Mouse (Mus musculus) neural tube, embryonic 15.5 days (tissue): ENCODE data around the gene Iglon5. TPM values are rescaled to one million over a fixed set of nuclear protein-coding genes. Genes with fewer than 3 reads are reported as not detected.

Source experiments
- ATAC-seq: fragments of 200-750 bp; cut with Nextera tagmentation; 2 replicates; pipeline ENCODE4 v1.8.0; 2017; ENCODE audit warnings: mild to moderate bottlenecking, moderate TSS enrichment, moderate library complexity; ENCODE audit not compliant: low FRiP score
- H3K27ac ChIP-seq: fragments of 300-500 bp; sonication (generic); replicated peaks from 2 replicates; pipeline ENCODE4 v1.5.1; 2015; ENCODE audit warnings: mild to moderate bottlenecking, inconsistent platforms
- H3K27me3 ChIP-seq: fragments of 300-500 bp; sonication (generic); replicated peaks from 2 replicates; pipeline ENCODE4 v1.6.1; 2015; ENCODE audit warnings: inconsistent platforms
- H3K36me3 ChIP-seq: fragments of 300-500 bp; sonication (generic); 2 replicates; pipeline ENCODE4 v1.6.1; 2015; ENCODE audit warnings: inconsistent platforms
- H3K4me1 ChIP-seq: fragments of 300-500 bp; sonication (generic); 2 replicates; pipeline ENCODE4 v1.6.1; 2015; ENCODE audit warnings: inconsistent platforms
- H3K4me2 ChIP-seq: fragments of 300-500 bp; sonication (generic); 2 replicates; pipeline ENCODE4 v1.6.1; 2015; ENCODE audit warnings: inconsistent platforms, mild to moderate bottlenecking, moderate library complexity
- H3K4me3 ChIP-seq: fragments of 300-500 bp; sonication (generic); replicated peaks from 2 replicates; pipeline ENCODE4 v1.5.1; 2015; ENCODE audit warnings: mild to moderate bottlenecking, inconsistent platforms
- H3K9ac ChIP-seq: fragments of 300-500 bp; sonication (generic); replicated peaks from 2 replicates; pipeline ENCODE4 v1.6.1; 2015; ENCODE audit warnings: mild to moderate bottlenecking, inconsistent platforms
- H3K9me3 ChIP-seq: fragments of 300-500 bp; sonication (generic); replicated peaks from 2 replicates; pipeline ENCODE4 v1.6.1; 2016; ENCODE audit warnings: inconsistent platforms
- WGBS: fragments of 180-500 bp; shearing (Covaris S2); methylation state at CpG from one replicate; pipeline ENCODE4 v1.1.7; 2015; ENCODE audit warnings: mixed read lengths; 5-methylcytosine and 5-hydroxymethylcytosine counted together
- polyA plus RNA-seq: library from polyadenylated mRNA; unstranded; fragments of >200 nt; fragmentation: Nextera tagmentation; extraction: Ambion mirVana; gene quantifications from 2 replicates; pipeline ENCODE4 v1.2.1, GENCODE M21; 2015

Gene Iglon5
- polyA plus RNA-seq, 1 experiment from 2014 or later = 14.0 TPM

DNA sequence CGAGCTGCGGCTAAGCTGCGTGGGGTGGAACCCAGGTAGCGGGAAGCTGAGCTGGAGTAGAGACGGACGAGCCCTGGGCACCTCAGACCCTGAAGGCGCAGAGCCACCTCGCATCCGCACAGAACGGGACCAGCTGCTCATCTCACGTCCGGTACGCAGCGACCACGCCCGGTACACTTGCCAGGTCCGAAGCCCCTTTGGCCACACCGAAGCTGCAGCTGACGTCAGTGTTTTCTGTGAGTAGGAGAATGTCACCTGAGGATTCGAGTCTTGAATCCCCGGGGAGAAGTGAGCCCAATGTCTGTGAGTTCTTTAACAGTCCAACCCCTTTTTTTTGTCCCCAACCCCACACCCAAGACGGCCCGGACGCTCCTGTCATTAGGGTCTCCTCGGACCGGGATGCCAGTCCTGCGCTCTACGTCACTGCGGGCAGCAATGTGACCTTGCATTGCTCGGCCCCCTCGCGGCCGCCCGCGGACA, 25.0 kb downstream of the Iglon5 start:
- 7% methylated on average over 35 of the region's 35 CpGs for WGBS

DNA sequence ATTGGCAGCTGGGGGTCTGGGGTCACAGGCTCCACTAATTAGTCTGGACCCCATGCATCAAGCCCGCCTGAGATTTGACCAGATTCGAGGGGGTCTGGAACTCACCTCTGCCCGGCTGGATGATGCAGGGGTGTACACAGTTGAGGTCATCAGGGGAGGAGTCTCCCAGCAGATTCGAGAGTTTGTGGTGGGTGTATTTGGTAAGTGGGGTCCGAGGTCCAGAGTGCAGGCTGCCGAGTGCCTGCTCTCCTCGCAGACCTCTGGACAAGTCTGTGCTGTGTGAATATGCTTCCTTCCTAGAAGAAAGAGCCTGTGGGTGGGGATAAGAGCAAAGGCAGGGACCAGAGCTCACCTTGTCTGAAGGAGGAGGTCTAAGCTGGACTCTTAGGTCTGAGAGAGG, 25.9 kb downstream of the Iglon5 start:
- peak overlapping the region; percentile 95 for H3K4me2 ChIP-seq
- H3K27ac ChIP-seq = no peak overlapping the region
- H3K4me1 ChIP-seq = peaks cover 23% of the 10 kb centered on the region
- peaks cover 15% of the 10 kb centered on the region for H3K27me3 ChIP-seq
- no peak for ATAC-seq
- WGBS = 83% methylated on average over 7 of the region's 7 CpGs
- no peak overlapping the region for H3K9ac ChIP-seq
- H3K4me3 ChIP-seq = no peak overlapping the region
- no peaks in the 10 kb centered on the region for H3K36me3 ChIP-seq
- H3K9me3 ChIP-seq = no peaks in the 10 kb centered on the region

More for the DNA sequence above, 25.0 kb downstream of the Iglon5 start:
- Histone ChIP-seq H3K36me3 (no peaks in the 10 kb centered on the region), H3K9me3 (no peaks in the 10 kb centered on the region), H3K9ac (peak overlapping the region; percentile 63), H3K4me2 (peak overlapping the region; percentile 95), H3K27ac (peak overlapping the region; percentile 71), H3K27me3 (peaks cover 15% of the 10 kb centered on the region), H3K4me3 (peak overlapping the region; percentile 52), H3K4me1 (peaks cover 23% of the 10 kb centered on the region)
- ATAC-seq = peak; percentile 67

DNA sequence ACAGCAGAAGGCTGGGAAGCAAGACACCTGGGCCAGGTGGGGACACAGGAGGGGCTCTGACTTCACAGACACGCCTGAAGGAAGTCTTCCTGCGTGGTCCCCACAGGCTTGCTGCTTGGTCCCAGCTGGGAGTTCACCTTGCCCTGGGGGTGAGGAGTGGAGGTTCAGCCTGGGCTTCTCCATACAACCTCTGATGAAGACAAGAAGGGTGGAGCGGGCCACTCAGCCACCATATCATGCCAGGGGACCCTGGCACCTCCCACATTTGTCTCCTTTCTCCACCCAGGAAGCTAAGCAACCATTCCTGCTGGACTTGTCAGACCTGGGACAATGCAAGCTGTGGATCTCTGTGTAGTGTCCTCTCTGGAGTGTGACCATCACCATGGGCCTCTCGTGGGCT, 27.0 kb downstream of the Iglon5 start, which contains the start of gene Vsig10l:
TSS of gene Vsig10l (plus strand) at position 301 of the 400 bp plus-strand sequence.
- Histone ChIP-seq H3K9me3 (no peaks in the 10 kb centered on the region), H3K36me3 (no peaks in the 10 kb centered on the region), H3K4me2 (no peak within 1 kb of the TSS), H3K4me1 (peaks cover 23% of the 10 kb centered on the region), H3K9ac (no peak within 1 kb of the TSS), H3K4me3 (no peak within 1 kb of the TSS), H3K27ac (no peak within 1 kb of the TSS), H3K27me3 (peaks cover 12% of the 10 kb centered on the region)
- WGBS = 77% methylated on average over 4 of the region's 4 CpGs
- no peak for ATAC-seq

DNA sequence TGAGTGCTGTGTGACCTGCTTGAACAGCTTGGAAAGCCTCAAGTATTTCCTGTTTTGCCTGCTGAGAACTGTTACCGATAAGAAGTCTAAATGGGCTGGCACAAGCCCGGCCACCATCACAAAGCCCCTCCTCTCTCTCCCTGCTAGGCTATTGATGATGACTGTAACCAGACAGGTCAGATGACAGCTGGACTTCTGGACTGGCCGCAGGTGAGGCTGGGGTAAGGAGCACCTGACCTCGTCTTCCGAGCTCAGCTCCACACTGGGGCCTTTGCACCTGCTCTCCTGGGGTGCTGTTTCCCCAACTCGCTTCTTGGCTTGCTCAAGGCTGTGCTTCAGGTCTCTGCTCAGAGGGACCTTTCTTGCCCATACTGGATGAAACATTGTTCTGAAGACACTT, 35.5 kb downstream of the Iglon5 start:
- H3K9me3 ChIP-seq = no peaks in the 10 kb centered on the region
- H3K4me2 ChIP-seq = no peak overlapping the region
- no peak for ATAC-seq
- no peaks in the 10 kb centered on the region for H3K27me3 ChIP-seq
- WGBS = 92% methylated on average over 6 of the region's 6 CpGs
- H3K36me3 ChIP-seq = peaks cover 64% of the 10 kb centered on the region
- H3K4me1 ChIP-seq = no peaks in the 10 kb centered on the region
- H3K27ac ChIP-seq = no peak overlapping the region
- no peak overlapping the region for H3K9ac ChIP-seq
- no peak overlapping the region for H3K4me3 ChIP-seq

DNA sequence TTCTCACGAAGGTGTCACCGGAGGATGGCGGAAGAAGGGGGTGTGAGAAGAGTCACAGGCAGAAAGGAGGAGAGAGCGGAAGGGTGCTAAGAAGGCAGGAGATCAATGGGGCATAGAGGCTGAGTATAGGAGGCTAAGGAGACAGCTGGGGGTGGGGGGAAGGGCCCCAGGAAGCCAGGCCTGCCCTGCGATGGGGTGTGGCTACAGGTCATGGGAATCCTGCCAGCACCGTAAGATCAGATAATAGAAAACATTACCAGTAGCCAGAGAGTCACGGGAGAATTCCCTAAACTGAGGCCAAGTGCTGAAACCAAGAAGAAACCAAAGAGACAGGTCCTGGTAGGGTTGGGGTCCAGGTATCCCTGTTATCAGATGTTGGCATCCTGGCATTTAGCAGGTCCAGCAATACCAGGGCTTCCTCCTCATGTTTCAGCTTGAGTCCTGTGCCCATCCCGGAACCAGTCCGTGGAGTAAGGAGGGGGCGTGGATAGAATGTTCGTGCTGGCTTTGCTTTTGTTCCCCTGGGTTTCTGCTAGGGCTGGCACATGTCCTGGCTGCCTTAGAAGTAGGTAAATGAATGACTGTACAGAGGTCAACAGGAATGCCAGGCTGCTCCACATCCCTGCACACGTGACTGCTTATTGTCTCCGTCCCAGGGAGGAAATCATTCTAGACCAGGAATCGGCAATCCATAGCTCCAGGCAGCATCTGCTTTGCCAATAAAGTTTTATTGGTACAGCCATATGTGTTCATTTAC, 36.1 kb downstream of the Iglon5 start:
- Histone ChIP-seq H3K36me3 (peaks cover 64% of the 10 kb centered on the region), H3K4me2 (no peak overlapping the region), H3K27ac (no peak overlapping the region), H3K27me3 (no peaks in the 10 kb centered on the region), H3K4me1 (no peaks in the 10 kb centered on the region), H3K4me3 (no peak overlapping the region), H3K9me3 (no peaks in the 10 kb centered on the region), H3K9ac (no peak overlapping the region)
- ATAC-seq = no peak
- 89% methylated on average over 14 of the region's 14 CpGs for WGBS

DNA sequence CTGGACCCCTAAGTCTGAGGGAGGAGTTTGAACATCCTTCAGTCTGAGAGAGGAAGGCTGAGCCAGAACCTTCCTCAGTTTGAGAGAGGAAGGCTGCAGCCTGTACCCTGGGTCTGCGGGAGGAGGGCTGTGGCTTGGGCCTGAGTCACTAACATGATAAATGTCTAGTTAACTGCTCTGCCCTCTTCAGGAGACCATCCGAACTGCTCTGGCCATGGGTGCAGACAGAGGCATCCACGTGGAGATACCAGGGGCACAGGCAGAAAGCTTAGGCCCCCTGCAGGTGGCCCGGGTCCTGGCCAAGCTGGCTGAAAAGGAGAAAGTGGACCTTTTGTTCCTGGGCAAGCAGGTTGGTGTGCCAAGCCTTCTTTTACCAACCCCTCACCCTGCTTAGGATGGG, 37.3 kb downstream of the Iglon5 start:
- 47% methylated on average over 4 of the region's 4 CpGs for WGBS
- no peaks in the 10 kb centered on the region for H3K9me3 ChIP-seq
- no peak overlapping the region for H3K9ac ChIP-seq
- no peaks in the 10 kb centered on the region for H3K4me1 ChIP-seq
- no peak for ATAC-seq
- peaks cover 62% of the 10 kb centered on the region for H3K36me3 ChIP-seq
- H3K4me2 ChIP-seq = no peak overlapping the region
- H3K4me3 ChIP-seq = no peak overlapping the region
- no peak overlapping the region for H3K27ac ChIP-seq
- H3K27me3 ChIP-seq = no peaks in the 10 kb centered on the region

DNA sequence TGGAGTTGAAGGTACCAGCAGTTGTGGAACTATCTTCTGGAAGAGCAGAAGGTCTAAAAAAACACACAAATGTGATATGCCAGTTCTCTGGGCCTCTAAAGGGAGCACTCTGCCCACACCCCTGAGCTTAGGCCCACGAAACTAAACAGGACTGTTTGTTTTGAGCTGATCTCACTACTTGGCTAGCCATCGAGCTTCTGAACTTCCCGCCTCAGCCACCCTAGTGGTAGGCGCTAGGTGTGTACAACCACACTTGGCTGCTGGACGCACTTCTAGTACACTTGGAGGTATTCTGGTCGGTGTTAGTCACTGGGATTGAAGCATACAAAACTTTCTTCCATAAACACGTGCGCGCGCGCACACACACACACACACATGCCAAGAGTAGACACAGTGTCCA, 38.1 kb downstream of the Iglon5 start:
- no peak overlapping the region for H3K9ac ChIP-seq
- no peak for ATAC-seq

DNA sequence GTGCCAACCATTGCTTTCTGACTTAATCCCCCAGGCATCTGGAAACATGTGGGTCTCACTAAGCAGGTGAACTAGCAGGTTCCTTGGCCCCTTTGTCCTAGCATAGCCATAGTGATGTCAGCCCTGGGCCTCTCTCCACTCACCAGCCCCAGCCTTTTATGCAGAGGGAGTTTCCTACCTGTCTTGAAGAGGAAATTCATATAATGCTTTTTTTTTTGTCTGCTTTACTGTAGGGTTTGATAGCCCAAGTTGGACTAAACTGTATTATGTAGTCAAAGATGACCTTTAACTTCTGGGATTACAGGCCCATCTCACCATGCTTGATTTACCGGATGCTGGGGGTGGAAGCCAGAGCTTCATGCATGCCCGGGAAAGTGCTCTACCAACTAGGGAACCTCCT, 40.1 kb downstream of the Iglon5 start:
- Histone ChIP-seq H3K27me3 (no peaks in the 10 kb centered on the region), H3K9ac (no peak overlapping the region), H3K9me3 (no peaks in the 10 kb centered on the region), H3K4me3 (no peak overlapping the region), H3K4me1 (peaks cover 9% of the 10 kb centered on the region), H3K36me3 (peaks cover 34% of the 10 kb centered on the region), H3K4me2 (no peak overlapping the region), H3K27ac (no peak overlapping the region)
- 96% methylated on average over 2 of the region's 2 CpGs for WGBS
- ATAC-seq = no peak

More for the DNA sequence above, 38.1 kb downstream of the Iglon5 start:
- 97% methylated on average over 11 of the region's 11 CpGs for WGBS
- no peak overlapping the region for H3K4me3 ChIP-seq
- no peaks in the 10 kb centered on the region for H3K27me3 ChIP-seq
- H3K4me2 ChIP-seq = no peak overlapping the region
- no peak overlapping the region for H3K27ac ChIP-seq
- no peaks in the 10 kb centered on the region for H3K4me1 ChIP-seq
- H3K36me3 ChIP-seq = peaks cover 53% of the 10 kb centered on the region
- H3K9me3 ChIP-seq = no peaks in the 10 kb centered on the region

DNA sequence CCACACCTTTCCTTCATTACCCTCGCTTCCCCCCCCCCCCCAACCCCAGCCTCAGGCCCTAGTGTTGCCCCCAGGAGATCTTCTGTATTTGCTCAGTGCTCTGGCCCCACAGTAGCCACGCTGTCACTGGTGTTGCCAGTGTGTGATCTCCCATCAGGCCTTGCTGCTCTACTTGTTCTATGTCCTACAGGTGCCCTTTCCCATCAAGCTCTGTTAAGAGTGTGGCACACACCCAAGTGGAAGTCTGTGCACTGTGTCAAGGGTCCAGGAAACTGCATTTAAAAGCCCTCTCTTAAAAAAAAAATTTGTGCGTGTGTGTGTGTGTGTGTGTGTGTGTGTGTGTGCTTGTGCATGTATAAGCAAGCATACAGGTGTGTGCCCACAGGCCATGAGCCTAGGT, 41.6 kb downstream of the Iglon5 start:
- ATAC-seq = no peak
- H3K9me3 ChIP-seq = no peaks in the 10 kb centered on the region
- H3K4me1 ChIP-seq = peaks cover 19% of the 10 kb centered on the region
- no peaks in the 10 kb centered on the region for H3K27me3 ChIP-seq
- no peak overlapping the region for H3K27ac ChIP-seq
- WGBS = 96% methylated on average over 3 of the region's 3 CpGs
- H3K9ac ChIP-seq = no peak overlapping the region
- H3K4me2 ChIP-seq = no peak overlapping the region
- no peak overlapping the region for H3K4me3 ChIP-seq
- H3K36me3 ChIP-seq = peaks cover 18% of the 10 kb centered on the region; the same call in 1 of the 2 replicates

DNA sequence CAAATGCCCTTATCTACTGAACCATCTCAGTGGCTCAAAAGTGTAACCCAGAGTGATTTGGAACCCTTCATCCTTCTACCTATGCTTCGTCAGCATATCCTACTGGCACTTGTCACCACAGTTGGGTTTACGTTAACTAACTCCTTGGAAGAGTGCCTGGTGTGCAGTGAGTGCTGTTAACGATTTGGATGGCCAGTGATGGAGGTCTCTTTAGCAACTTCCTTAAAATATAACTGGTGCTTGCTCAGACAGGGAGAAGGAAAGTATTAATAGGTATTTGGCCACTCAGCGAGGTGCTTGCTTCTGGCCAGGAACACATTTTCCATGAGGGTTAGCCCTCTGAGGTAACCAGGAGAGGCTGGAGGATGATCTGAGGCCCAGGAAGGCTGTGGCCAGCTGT, 42.1 kb downstream of the Iglon5 start:
- no peak overlapping the region for H3K4me2 ChIP-seq
- H3K27ac ChIP-seq = no peak overlapping the region
- no peak for ATAC-seq
- no peaks in the 10 kb centered on the region for H3K9me3 ChIP-seq
- peaks cover 14% of the 10 kb centered on the region; the same call in 1 of the 2 replicates for H3K36me3 ChIP-seq
- WGBS = 89% methylated on average over 4 of the region's 4 CpGs
- no peak overlapping the region for H3K4me3 ChIP-seq
- H3K9ac ChIP-seq = no peak overlapping the region
- peaks cover 24% of the 10 kb centered on the region for H3K4me1 ChIP-seq
- H3K27me3 ChIP-seq = no peaks in the 10 kb centered on the region

DNA sequence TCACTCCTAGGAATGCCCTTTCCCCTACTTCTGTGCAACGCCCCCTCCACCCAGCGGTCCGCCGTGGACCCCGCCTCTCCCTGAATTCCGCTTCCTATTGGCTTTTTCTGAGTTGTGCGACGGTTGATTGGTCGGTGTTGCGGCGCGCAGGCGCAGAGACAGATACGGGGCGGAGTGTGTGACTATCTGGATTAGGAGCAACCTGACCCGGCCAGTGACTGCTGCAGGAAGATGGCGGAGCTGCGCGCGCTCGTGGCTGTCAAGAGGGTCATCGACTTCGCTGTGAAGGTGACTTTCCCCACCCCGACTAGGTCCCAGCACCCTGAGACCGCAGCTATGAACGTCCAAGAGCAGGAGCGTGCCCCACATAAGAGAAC, 46.0 kb downstream of the Iglon5 start, which contains the start of the genes Etfb and Gm45233:
TSS of gene Etfb (plus strand) at position 167 of the 377 bp plus-strand sequence.
TSS of gene Gm45233 (plus strand) at position 212 of the 377 bp plus-strand sequence.
- H3K27ac ChIP-seq = peak within 1 kb of the TSS; percentile 93
- H3K4me1 ChIP-seq = peaks cover 30% of the 10 kb centered on the region
- H3K9ac ChIP-seq = peak within 1 kb of the TSS; percentile 67
- ATAC-seq = peak; percentile 98
- no peaks in the 10 kb centered on the region for H3K27me3 ChIP-seq
- no peaks in the 10 kb centered on the region for H3K9me3 ChIP-seq
- peak within 1 kb of the TSS; percentile 77 for H3K4me2 ChIP-seq
- no peaks in the 10 kb centered on the region for H3K36me3 ChIP-seq
- under 1% methylated on average over 27 of the region's 27 CpGs for WGBS
- H3K4me3 ChIP-seq = peak within 1 kb of the TSS; percentile 52
